Mouse (Mus musculus) testis, adult 2 months (tissue): Measurements from ENCODE around the gene Spata31d1d. TPM values are rescaled to one million over a fixed set of nuclear protein-coding genes. Genes with fewer than 3 reads are reported as not detected.

Source experiments
- H3K27ac ChIP-seq: fragments of 200-500 bp; 2 replicates; pipeline ENCODE4 v1.5.1; 2012; ENCODE audit warnings: low read depth, low read length; ENCODE audit not compliant: control insufficient read depth, insufficient read depth
- H3K27me3 ChIP-seq: fragments of 200-500 bp; 2 replicates; pipeline ENCODE4 v1.6.1; 2012; ENCODE audit warnings: mild to moderate bottlenecking, low read length, moderate library complexity; ENCODE audit not compliant: control insufficient read depth, insufficient read depth
- H3K36me3 ChIP-seq: fragments of 200-500 bp; 2 replicates; pipeline ENCODE4 v1.6.1; 2012; ENCODE audit warnings: mild to moderate bottlenecking, low read length; ENCODE audit not compliant: control insufficient read depth, insufficient read depth
- H3K4me1 ChIP-seq: fragments of 200-500 bp; 2 replicates; pipeline ENCODE4 v1.6.1; 2012; ENCODE audit warnings: low read length; ENCODE audit not compliant: control insufficient read depth, insufficient read depth
- H3K4me3 ChIP-seq: fragments of 200-500 bp; 2 replicates; pipeline ENCODE4 v1.5.1; 2012; ENCODE audit warnings: low read depth, mild to moderate bottlenecking, low read length, moderate library complexity, mixed read lengths; ENCODE audit not compliant: control insufficient read depth
- CTCF ChIP-seq: fragments of 200-500 bp; IDR thresholded peaks from 2 replicates; pipeline ENCODE4 v1.5.1; 2012; ENCODE audit warnings: low read depth, mild to moderate bottlenecking, inconsistent platforms, low read length, moderate library complexity; ENCODE audit not compliant: control insufficient read depth, insufficient read depth, insufficient replicate concordance
- POLR2A ChIP-seq: fragments of 200-500 bp; IDR thresholded peaks from 2 replicates; pipeline ENCODE4 v1.6.1; 2012; ENCODE audit warnings: low read depth, mild to moderate bottlenecking, inconsistent platforms, low read length, moderate library complexity; ENCODE audit not compliant: control insufficient read depth
- polyA plus RNA-seq: library from polyadenylated mRNA; depleted of rRNA; stranded (reverse); fragments of >200 nt; gene quantifications from 2 replicates; pipeline ENCODE4 v1.2.3, GENCODE M21; 2012; rRNA removed

Gene Spata31d1d
- polyA plus RNA-seq, 1 experiment = 83.7 TPM

- H3K4me1 ChIP-seq = peaks cover 17% of the 10 kb centered on the region
- no peak overlapping the region for H3K27ac ChIP-seq
- TF ChIP-seq CTCF = no peak
- TF ChIP-seq POLR2A = no peak
- H3K36me3 ChIP-seq = no peaks in the 10 kb centered on the region
- no peak overlapping the region for H3K4me3 ChIP-seq
- H3K27me3 ChIP-seq = peaks cover 4% of the 10 kb centered on the region
Observed at GRCm38 (mm10) chr13:59679306-59679705, 52.2 kb downstream of the Spata31d1d start.

- Histone ChIP-seq H3K4me1 (peaks cover 17% of the 10 kb centered on the region), H3K36me3 (no peaks in the 10 kb centered on the region), H3K27me3 (peaks cover 4% of the 10 kb centered on the region), H3K4me3 (no peak overlapping the region), H3K27ac (no peak overlapping the region)
- no peak for TF ChIP-seq CTCF
- TF ChIP-seq POLR2A = no peak
Observed at GRCm38 (mm10) chr13:59676316-59677229, 55.0 kb downstream of the Spata31d1d start.

Other genes starting within 250 kb of the Spata31d1d start
- gene Agtpbp1, start 146.5 kb downstream of the Spata31d1d start, polyA plus RNA-seq = 74.6 and 82.5 TPM in 2 replicates
- gene Naa35, start 146.5 kb downstream of the Spata31d1d start, polyA plus RNA-seq = 42.8 and 46.5 TPM in 2 replicates
- gene Golm1, start 55.9 kb downstream of the Spata31d1d start, polyA plus RNA-seq = 3.0 and 3.4 TPM in 2 replicates
- gene 4921517D22Rik, start 37.6 kb downstream of the Spata31d1d start, polyA plus RNA-seq = 23.4 and 24.2 TPM in 2 replicates
- gene Spata31d1a, start 21.4 kb downstream of the Spata31d1d start, polyA plus RNA-seq = 111 and 122 TPM in 2 replicates
- 118 and 120 TPM in 2 replicates for gene Spata31d1b, start 19.5 kb downstream of the Spata31d1d start, polyA plus RNA-seq
- gene 1700014D04Rik, start 15.0 kb upstream of the Spata31d1d start, polyA plus RNA-seq = 45.6 and 46.7 TPM in 2 replicates
- 149 and 158 TPM in 2 replicates for gene Isca1, start 38.1 kb upstream of the Spata31d1d start, polyA plus RNA-seq
- not detected in 2 replicates for gene Gm49354, start 50.5 kb upstream of the Spata31d1d start, polyA plus RNA-seq
- gene Tut7, start 91.4 kb upstream of the Spata31d1d start, polyA plus RNA-seq = 9.5 and 10.1 TPM in 2 replicates